Mouse (Mus musculus) urinary bladder, adult 2 months (tissue): ENCODE measurements at regions not wholly inside any gene's neighbourhood (a gene's known extent, or its start where the extent isn't known, plus 50 kb on each side); places are given as distances from the start of the nearest gene placed in this dataset.
A peak's percentile ranks its signal among the peaks of the same experiment; 100 is the strongest.

Experiments
- DNase-seq: peaks from one replicate; pipeline ENCODE4 v3.0.0; 2022; ENCODE audit warnings: low spot score

- no peak for DNase-seq
Measured at GRCm38 (mm10) chr14:90488301-90488700, 2017.1 kb upstream of the Pcdh20 start.

- DNase-seq, result no peak
Measured at GRCm38 (mm10) chr14:90447971-90448370, 1976.8 kb upstream of the Pcdh20 start.

GRCm38 (mm10) chr14:90432874-90433543 lies 1961.8 kb upstream of the Pcdh20 start:
- no peak for DNase-seq

GRCm38 (mm10) chr14:90412707-90413106 lies 1941.5 kb upstream of the Pcdh20 start:
- DNase-seq, result no peak

- no peak for DNase-seq
Measured at GRCm38 (mm10) chr14:90406350-90406749, 1935.2 kb upstream of the Pcdh20 start.

GRCm38 (mm10) chr14:90405476-90405875 lies 1934.3 kb upstream of the Pcdh20 start:
- no peak for DNase-seq

GRCm38 (mm10) chr14:90367256-90367936 lies 1896.2 kb upstream of the Pcdh20 start:
- DNase-seq, result no peak

GRCm38 (mm10) chr14:90334541-90334940 lies 1863.3 kb upstream of the Pcdh20 start:
- no peak for DNase-seq

- peak; percentile 23 for DNase-seq
Measured at GRCm38 (mm10) chr14:90295456-90295855, 1824.3 kb upstream of the Pcdh20 start.

GRCm38 (mm10) chr14:90246042-90246441 lies 1774.8 kb upstream of the Pcdh20 start:
- no peak for DNase-seq

GRCm38 (mm10) chr14:90232661-90233060 lies 1761.5 kb upstream of the Pcdh20 start:
- DNase-seq, result no peak

GRCm38 (mm10) chr14:90200294-90200693 lies 1729.1 kb upstream of the Pcdh20 start:
- DNase-seq, result no peak

GRCm38 (mm10) chr14:90197791-90198190 lies 1726.6 kb upstream of the Pcdh20 start:
- no peak for DNase-seq

GRCm38 (mm10) chr14:90172729-90173128 lies 1701.5 kb upstream of the Pcdh20 start:
- no peak for DNase-seq
